Mouse (Mus musculus) thymus, adult 2 months (tissue): ENCODE data around the gene Ptar1.

Experiments
- CTCF ChIP-seq: fragments of 200-500 bp; IDR thresholded peaks from 2 replicates; pipeline ENCODE4 v1.5.1; 2012; ENCODE audit warnings: mild to moderate bottlenecking, control low read depth, low read length, moderate library complexity, borderline replicate concordance; ENCODE audit not compliant: control insufficient read depth, poor library complexity, insufficient read depth; ENCODE audit errors: extremely low read depth
- POLR2A ChIP-seq: fragments of 200-500 bp; IDR thresholded peaks from 2 replicates; pipeline ENCODE4 v1.6.1; 2012; ENCODE audit warnings: mild to moderate bottlenecking, low read length, control low read depth, moderate library complexity; ENCODE audit not compliant: control insufficient read depth, poor library complexity, insufficient read depth; ENCODE audit errors: extremely low read depth

DNA sequence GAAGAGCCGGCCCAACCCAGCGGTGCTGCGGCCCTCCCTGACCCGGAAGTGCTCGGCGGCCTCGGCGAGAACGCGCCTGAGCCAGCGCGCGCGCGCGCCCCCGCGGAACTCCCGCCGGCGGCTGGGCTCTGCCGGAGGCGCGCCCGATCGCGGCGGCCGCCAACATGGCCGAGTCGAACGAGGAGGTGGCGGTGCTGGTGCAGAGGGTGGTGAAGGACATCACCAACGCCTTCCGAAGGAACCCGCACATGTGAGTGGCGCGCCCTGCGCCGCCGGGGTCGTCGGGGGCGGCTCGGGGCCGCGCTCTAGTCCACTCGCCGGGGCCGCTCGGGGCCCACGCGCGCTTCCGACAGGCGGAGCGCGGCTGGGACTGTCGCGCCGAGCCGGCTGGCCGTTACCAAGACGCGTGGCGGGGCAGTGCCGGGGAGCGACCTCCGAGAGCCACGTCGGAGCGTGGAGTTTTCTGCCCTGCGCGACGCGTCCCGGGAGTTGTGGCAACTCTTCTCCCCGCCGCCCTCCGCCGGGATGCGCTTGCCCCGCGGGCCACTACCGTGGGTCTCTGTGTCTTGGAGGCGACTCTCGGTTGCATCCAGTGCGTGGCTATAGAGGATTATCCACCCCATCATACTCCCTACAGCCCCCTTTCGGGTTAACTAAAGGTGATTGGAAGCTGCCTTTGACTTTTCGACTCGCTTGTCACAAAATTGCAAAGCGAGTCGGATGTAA lies at the start of gene Ptar1:
- TF ChIP-seq POLR2A (peak; percentile 65; the same call in 1 of the 2 replicates), CTCF (0 out of 2 replicates have a peak, but pooled peaks have one; percentile 33)
